Mouse (Mus musculus): ENCODE results near the gene Zbtb26. TPM values are rescaled to one million over a fixed set of nuclear protein-coding genes. Genes with fewer than 3 reads are reported as not detected.

Gene Zbtb26
- polyA plus RNA-seq (2015; fragmentation: Nextera tagmentation; extraction: Ambion mirVana), result 6.0 and 7.3 TPM in 2 replicates

DNA sequence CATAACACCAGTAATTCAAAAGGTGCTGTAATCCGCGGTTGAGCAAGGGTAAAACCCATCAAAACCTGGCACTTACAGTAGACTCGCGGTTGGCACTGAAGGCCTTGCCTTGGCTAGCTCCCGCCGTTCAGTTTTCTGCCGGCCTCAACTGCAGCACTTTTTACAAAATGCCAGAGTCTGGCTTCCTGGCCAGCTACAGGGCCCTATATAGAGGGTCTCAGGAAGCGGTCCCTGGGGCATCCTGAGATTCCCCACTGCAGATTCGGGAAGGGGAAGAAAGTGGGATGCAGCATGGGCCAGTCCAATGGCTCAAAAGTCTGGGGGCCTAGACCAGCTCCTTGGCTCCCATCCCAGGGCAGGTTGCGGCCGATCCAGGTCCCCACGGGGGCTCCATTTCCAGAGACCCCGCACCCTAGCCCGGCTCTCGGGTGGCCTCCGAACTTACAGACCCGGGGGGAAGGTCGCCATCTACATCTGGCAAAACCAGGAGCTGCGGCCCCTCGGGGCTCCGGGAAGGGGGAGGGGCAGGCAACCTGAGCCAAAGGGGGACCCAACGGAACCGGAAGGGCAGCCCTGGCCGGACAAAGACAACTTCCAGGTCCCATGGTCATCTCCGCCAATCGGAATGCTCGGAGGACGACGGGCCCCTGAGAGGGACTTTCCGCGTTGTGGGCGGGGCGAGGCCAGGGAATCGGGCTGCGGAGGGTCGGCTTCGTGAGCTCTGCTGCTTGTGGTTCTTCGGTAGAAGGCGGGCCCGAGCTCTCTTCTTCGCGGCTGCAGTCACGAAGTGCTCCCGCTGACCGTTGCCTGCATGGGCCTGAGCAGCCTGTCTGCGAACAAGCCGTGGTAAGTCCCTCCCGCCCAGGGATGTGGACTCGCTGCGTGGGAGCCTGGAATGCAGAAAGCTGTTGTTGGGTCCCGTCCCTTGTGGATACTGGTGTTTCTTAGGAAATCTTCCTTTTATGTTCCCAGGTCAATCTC, at the start of gene Zbtb26, which contains the start of the genes Zbtb6 and Rabgap1:
Gene Zbtb26, minus strand, starts transcription at position 525 of the 981 bp plus-strand sequence.
Gene Zbtb6, minus strand, starts transcription at position 561 of the 981 bp plus-strand sequence.
Gene Rabgap1, plus strand, starts transcription at position 669 of the 981 bp plus-strand sequence.
- H3K27me3 ChIP-seq (replicated peaks; ENCODE audit: control insufficient read depth, insufficient read depth, low read length), result no peaks in the 10 kb centered on the region
- no peaks in the 10 kb centered on the region for H3K36me3 ChIP-seq (ENCODE audit: control insufficient read depth, insufficient read depth, low read length)
- ATAC-seq, result peak; percentile 99
- peak within 1 kb of the TSS; percentile 92 for H3K9ac ChIP-seq (ENCODE audit: low read depth, low read length)
- peak within 1 kb of the TSS; percentile 87 for H3K4me2 ChIP-seq (ENCODE audit: low read length)
- under 1% methylated on average over 50 of the region's 51 CpGs for WGBS
- H3K4me1 ChIP-seq (ENCODE audit: control insufficient read depth, insufficient read depth, low read depth, low read length), result peaks cover 13% of the 10 kb centered on the region
- H3K4me3 ChIP-seq (ENCODE audit: low read length), result peak within 1 kb of the TSS; percentile 90
- no peaks in the 10 kb centered on the region for H3K9me3 ChIP-seq (ENCODE audit: control insufficient read depth, low read length)
- peak within 1 kb of the TSS; percentile 90 for H3K27ac ChIP-seq (ENCODE audit: low read depth, low read length)

DNA sequence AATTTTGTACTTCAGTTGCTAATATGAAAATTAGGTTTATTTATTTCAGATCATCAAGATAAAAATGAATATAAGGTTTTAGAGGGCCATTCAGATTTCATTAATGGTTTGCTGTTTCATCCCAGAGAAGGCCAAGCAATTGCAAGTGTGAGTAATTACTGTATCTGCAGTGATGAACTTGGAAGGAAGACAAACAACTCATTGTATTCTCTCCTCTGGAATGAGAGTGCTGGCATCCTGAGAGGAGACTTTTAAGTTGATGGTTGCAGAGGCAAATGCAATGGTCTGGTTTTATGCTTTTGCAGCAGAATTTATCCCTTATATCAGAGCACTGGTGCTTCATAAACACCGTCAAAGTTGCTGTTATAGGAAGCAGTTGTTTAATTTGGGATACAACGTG, 46.0 kb upstream of the Zbtb26 start:
- H3K27me3 ChIP-seq (replicated peaks; ENCODE audit: control insufficient read depth, insufficient read depth, low read length), result no peaks in the 10 kb centered on the region
- H3K4me3 ChIP-seq (ENCODE audit: low read length), result no peak overlapping the region
- 100% methylated on average over 2 of the region's 2 CpGs for WGBS
- H3K36me3 ChIP-seq (ENCODE audit: control insufficient read depth, insufficient read depth, low read length), result peaks cover 35% of the 10 kb centered on the region
- H3K4me1 ChIP-seq (ENCODE audit: control insufficient read depth, insufficient read depth, low read depth, low read length), result no peaks in the 10 kb centered on the region
- H3K4me2 ChIP-seq (ENCODE audit: low read length), result no peak overlapping the region
- no peak overlapping the region for H3K9ac ChIP-seq (ENCODE audit: low read depth, low read length)
- no peaks in the 10 kb centered on the region for H3K9me3 ChIP-seq (ENCODE audit: control insufficient read depth, low read length)
- no peak for ATAC-seq
- no peak overlapping the region for H3K27ac ChIP-seq (ENCODE audit: low read depth, low read length)

DNA sequence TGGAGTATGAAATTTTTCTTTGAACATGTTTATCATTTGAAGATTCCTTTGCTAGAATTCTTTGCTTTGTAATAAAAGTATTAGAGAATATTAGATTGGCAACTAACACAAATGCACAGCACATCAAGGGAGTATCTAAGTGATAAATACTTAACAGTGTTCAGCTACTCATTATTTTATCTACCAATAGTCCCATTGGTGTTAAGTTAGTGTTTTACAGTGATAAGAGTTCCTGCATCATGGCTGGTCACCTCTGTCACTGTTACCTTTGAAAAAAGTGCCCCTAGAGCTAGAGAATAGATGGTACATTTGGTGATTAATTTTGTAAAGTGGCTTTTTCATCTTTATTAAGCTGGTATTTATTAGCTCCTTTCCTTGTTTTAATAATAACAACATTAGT, 43.5 kb upstream of the Zbtb26 start:
- Histone ChIP-seq H3K36me3 (ENCODE audit: control insufficient read depth, insufficient read depth, low read length) (peaks cover 23% of the 10 kb centered on the region), H3K27ac (ENCODE audit: low read depth, low read length) (no peak overlapping the region), H3K9ac (ENCODE audit: low read depth, low read length) (no peak overlapping the region), H3K4me2 (ENCODE audit: low read length) (no peak overlapping the region), H3K9me3 (ENCODE audit: control insufficient read depth, low read length) (no peaks in the 10 kb centered on the region), H3K4me3 (ENCODE audit: low read length) (no peak overlapping the region), H3K4me1 (ENCODE audit: control insufficient read depth, insufficient read depth, low read depth, low read length) (no peaks in the 10 kb centered on the region), H3K27me3 (replicated peaks; ENCODE audit: control insufficient read depth, insufficient read depth, low read length) (no peaks in the 10 kb centered on the region)
- ATAC-seq, result no peak

DNA sequence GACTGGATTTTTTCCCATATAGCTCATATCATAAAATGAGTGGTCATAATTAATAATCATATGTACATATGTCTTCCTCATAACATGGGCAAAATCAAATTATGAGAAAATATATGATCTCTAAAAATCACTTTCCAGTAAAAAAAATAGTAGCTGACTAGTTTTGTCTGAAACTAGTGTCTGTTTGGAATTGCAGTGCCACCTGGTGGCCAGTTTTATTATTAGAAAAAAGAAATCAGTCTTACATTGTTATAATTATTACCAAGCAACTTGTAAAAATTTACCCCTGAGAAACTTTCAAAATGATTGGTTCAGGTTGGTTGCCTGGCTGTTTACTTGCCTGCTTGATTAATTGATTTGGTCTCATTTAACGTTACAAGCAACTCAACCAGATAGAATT, 42.4 kb upstream of the Zbtb26 start:
- H3K4me2 ChIP-seq (ENCODE audit: low read length), result no peak overlapping the region
- no peak for ATAC-seq
- WGBS, result 89% methylated on average over 1 of the region's 1 CpGs
- no peak overlapping the region for H3K27ac ChIP-seq (ENCODE audit: low read depth, low read length)
- peaks cover 22% of the 10 kb centered on the region for H3K36me3 ChIP-seq (ENCODE audit: control insufficient read depth, insufficient read depth, low read length)
- H3K4me1 ChIP-seq (ENCODE audit: control insufficient read depth, insufficient read depth, low read depth, low read length), result no peaks in the 10 kb centered on the region
- H3K9ac ChIP-seq (ENCODE audit: low read depth, low read length), result no peak overlapping the region
- no peaks in the 10 kb centered on the region for H3K27me3 ChIP-seq (replicated peaks; ENCODE audit: control insufficient read depth, insufficient read depth, low read length)
- H3K4me3 ChIP-seq (ENCODE audit: low read length), result no peak overlapping the region
- H3K9me3 ChIP-seq (ENCODE audit: control insufficient read depth, low read length), result no peaks in the 10 kb centered on the region

DNA sequence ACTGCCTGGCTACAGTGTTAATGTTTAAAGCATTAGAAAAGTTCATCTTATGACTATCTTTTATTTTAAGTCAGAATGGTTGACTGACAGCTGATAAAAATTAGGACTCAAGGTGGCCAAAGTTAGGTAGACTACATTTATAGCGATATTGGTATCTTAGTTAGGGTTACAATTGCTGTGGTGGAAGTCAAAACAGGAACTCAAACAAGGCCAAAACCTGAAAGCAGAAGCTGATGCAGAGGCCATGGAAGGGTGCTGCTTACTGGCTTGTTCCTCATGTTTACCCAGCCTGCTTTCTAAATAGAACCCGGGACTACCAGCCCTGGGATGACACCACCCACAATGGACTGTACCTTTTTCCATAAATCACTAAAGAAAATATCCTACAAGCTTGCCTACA, 41.2 kb upstream of the Zbtb26 start:
- Histone ChIP-seq H3K27ac (ENCODE audit: low read depth, low read length) (no peak overlapping the region), H3K9me3 (ENCODE audit: control insufficient read depth, low read length) (no peaks in the 10 kb centered on the region), H3K27me3 (replicated peaks; ENCODE audit: control insufficient read depth, insufficient read depth, low read length) (no peaks in the 10 kb centered on the region), H3K9ac (ENCODE audit: low read depth, low read length) (no peak overlapping the region), H3K4me2 (ENCODE audit: low read length) (no peak overlapping the region), H3K36me3 (ENCODE audit: control insufficient read depth, insufficient read depth, low read length) (peaks cover 12% of the 10 kb centered on the region; the same call in 1 of the 2 replicates), H3K4me1 (ENCODE audit: control insufficient read depth, insufficient read depth, low read depth, low read length) (no peaks in the 10 kb centered on the region), H3K4me3 (ENCODE audit: low read length) (no peak overlapping the region)
- no peak for ATAC-seq
- 96% methylated on average over 2 of the region's 2 CpGs for WGBS

DNA sequence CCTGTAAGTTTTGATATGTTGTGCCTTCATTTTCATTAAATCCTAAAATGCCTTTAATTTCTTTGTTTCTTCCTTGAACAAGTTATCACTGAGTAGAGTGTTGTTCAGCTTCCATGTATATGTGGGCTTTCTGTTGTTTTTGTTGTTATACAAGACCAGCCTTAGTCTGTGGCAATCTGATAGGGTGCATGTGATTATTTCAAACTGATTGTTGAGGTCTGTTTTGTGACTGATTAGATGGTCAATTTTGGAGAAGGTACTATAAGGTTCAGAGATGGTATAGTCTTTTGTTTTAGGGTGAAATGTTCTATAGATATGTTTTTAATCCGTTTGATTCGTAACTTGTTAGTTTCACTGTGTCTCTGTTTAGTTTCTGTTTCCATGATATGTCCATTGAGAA, 37.1 kb upstream of the Zbtb26 start:
- no peak for ATAC-seq

DNA sequence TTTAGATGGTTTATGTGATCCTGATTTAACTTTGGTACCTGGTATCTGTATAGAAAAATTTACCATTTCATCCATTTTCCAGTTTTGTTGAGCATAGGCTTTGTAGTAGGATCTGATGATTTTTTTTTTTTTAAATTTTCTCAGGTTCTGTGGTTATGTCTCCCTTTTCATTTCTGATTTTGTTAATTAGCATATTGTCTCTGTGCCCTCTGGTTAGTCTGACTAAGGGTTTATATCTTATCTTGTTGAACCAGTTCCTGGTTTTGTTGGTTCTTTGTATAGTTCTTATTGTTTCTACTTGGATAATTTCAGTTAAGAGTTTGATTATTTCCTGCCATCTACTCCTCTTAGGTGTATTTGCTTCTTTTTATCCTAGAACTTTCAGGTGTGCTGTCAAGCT, 36.6 kb upstream of the Zbtb26 start:
- peaks cover 27% of the 10 kb centered on the region for H3K36me3 ChIP-seq (ENCODE audit: control insufficient read depth, insufficient read depth, low read length)

More for the DNA sequence above, 37.1 kb upstream of the Zbtb26 start:
- no peak overlapping the region for H3K9ac ChIP-seq (ENCODE audit: low read depth, low read length)
- H3K27ac ChIP-seq (ENCODE audit: low read depth, low read length), result no peak overlapping the region
- H3K4me3 ChIP-seq (ENCODE audit: low read length), result no peak overlapping the region
- no peaks in the 10 kb centered on the region for H3K4me1 ChIP-seq (ENCODE audit: control insufficient read depth, insufficient read depth, low read depth, low read length)
- H3K4me2 ChIP-seq (ENCODE audit: low read length), result no peak overlapping the region
- no peaks in the 10 kb centered on the region for H3K27me3 ChIP-seq (replicated peaks; ENCODE audit: control insufficient read depth, insufficient read depth, low read length)
- peaks cover 27% of the 10 kb centered on the region for H3K36me3 ChIP-seq (ENCODE audit: control insufficient read depth, insufficient read depth, low read length)
- no peaks in the 10 kb centered on the region for H3K9me3 ChIP-seq (ENCODE audit: control insufficient read depth, low read length)
- 96% methylated on average over 2 of the region's 2 CpGs for WGBS

DNA sequence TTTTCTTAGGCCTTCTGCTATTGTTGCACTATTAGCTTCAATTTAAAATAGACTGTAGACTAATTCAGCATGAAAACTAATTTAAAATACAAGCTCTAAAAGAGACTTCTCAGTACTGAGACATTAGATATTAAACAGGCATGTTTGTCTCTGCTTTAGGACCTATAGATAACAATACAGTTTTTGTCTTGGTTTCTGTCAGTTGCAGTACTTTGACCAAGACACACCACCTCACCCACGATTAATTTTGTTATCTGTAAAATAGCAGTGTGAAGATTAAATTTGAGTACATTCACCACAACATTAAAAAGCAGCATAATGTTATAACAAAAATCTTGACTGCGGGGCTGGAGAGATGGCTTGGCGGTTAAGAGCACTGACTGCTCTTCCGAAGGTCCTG, 23.3 kb upstream of the Zbtb26 start:
- no peaks in the 10 kb centered on the region for H3K27me3 ChIP-seq (replicated peaks; ENCODE audit: control insufficient read depth, insufficient read depth, low read length)
- H3K9me3 ChIP-seq (ENCODE audit: control insufficient read depth, low read length), result no peaks in the 10 kb centered on the region
- H3K27ac ChIP-seq (ENCODE audit: low read depth, low read length), result no peak overlapping the region
- no peak overlapping the region for H3K4me2 ChIP-seq (ENCODE audit: low read length)
- WGBS, result 94% methylated on average over 4 of the region's 4 CpGs
- no peak overlapping the region for H3K4me3 ChIP-seq (ENCODE audit: low read length)
- no peaks in the 10 kb centered on the region for H3K4me1 ChIP-seq (ENCODE audit: control insufficient read depth, insufficient read depth, low read depth, low read length)
- H3K36me3 ChIP-seq (ENCODE audit: control insufficient read depth, insufficient read depth, low read length), result peaks cover 2% of the 10 kb centered on the region; the same call in 1 of the 2 replicates
- ATAC-seq, result no peak
- H3K9ac ChIP-seq (ENCODE audit: low read depth, low read length), result no peak overlapping the region

More for the DNA sequence above, 36.6 kb upstream of the Zbtb26 start:
- Histone ChIP-seq H3K4me3 (ENCODE audit: low read length) (no peak overlapping the region), H3K9ac (ENCODE audit: low read depth, low read length) (no peak overlapping the region), H3K4me1 (ENCODE audit: control insufficient read depth, insufficient read depth, low read depth, low read length) (no peaks in the 10 kb centered on the region), H3K27ac (ENCODE audit: low read depth, low read length) (no peak overlapping the region), H3K27me3 (replicated peaks; ENCODE audit: control insufficient read depth, insufficient read depth, low read length) (no peaks in the 10 kb centered on the region), H3K4me2 (ENCODE audit: low read length) (no peak overlapping the region), H3K9me3 (ENCODE audit: control insufficient read depth, low read length) (no peaks in the 10 kb centered on the region)
- ATAC-seq, result no peak

DNA sequence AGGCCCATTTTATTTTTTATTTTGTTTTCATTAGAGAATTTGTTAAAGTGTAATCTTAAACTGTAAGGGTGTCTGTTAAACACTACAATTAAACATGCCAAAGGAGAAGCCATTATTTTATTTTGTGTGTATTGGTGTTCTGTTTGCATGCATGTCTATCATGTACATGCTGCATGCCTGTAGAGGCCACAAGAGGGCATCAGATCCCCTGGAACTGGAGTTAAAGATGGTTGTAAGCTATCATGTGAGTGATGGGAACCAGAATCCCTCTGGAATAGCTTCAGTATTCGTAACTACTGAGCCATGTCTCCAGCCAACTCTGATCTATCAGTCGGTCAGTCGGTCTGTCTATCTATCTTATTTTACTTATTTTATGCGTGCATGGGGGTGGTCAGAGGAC, 17.8 kb upstream of the Zbtb26 start:
- no peak for ATAC-seq
- 94% methylated on average over 4 of the region's 4 CpGs for WGBS
- H3K27ac ChIP-seq (ENCODE audit: low read depth, low read length), result no peak overlapping the region
- no peaks in the 10 kb centered on the region for H3K27me3 ChIP-seq (replicated peaks; ENCODE audit: control insufficient read depth, insufficient read depth, low read length)
- H3K36me3 ChIP-seq (ENCODE audit: control insufficient read depth, insufficient read depth, low read length), result no peaks in the 10 kb centered on the region
- H3K4me1 ChIP-seq (ENCODE audit: control insufficient read depth, insufficient read depth, low read depth, low read length), result no peaks in the 10 kb centered on the region
- H3K9ac ChIP-seq (ENCODE audit: low read depth, low read length), result no peak overlapping the region
- no peak overlapping the region for H3K4me3 ChIP-seq (ENCODE audit: low read length)
- H3K9me3 ChIP-seq (ENCODE audit: control insufficient read depth, low read length), result no peaks in the 10 kb centered on the region
- no peak overlapping the region for H3K4me2 ChIP-seq (ENCODE audit: low read length)
